Mouse (Mus musculus): ENCODE measurements at regions not wholly inside any gene's neighbourhood (a gene's known extent, or its start where the extent isn't known, plus 50 kb on each side); places are given as distances from the start of the nearest gene placed in this dataset.

DNA sequence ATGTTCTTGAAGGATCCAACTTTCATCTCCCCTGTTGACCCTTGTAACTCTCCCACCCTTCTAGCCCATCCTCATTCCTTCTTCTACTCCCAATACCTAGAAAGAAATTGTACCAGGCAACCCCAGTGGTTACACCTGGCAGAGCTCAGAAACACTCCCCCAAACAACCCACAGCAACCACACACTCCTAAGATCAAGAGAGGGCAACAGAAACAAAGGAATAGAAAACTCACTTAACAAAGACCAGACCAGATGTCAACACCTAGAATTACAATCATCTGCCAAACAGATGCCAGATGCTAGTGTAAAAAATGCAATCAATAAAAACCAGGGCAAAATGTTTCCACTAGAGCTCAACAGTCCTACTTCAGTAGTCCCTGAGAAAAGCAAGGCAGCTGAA is 400.9 kb downstream of the Ptprc start:
- no peak for TF ChIP-seq CTCF (IDR thresholded peaks at IDR 0.05; ENCODE audit: low read depth)
- TF ChIP-seq EP300 (IDR thresholded peaks at IDR 0.05; ENCODE audit: low read depth): no peak
